ENCODE assay signal across 8 mouse cellular contexts in genomic region chr1:90743445-90743844, GRCm38 (mm10).
DNase-seq lines count a peak whose midpoint lies in the region; ATAC-seq lines count a peak whose summit lies in the region.
"Had no signal": no experiment of that assay in that cellular context is flagged by ENCODE, and none has a peak within 500 bp of the region (broad histone marks: within the 10 kb centered on the region; RNA-seq: fewer than 3 reads in every experiment).

No protein-coding gene starts in this region.

- DNase-seq in neural tube, embryonic 11.5 days (ENCODE audit: low spot score) = no peak
- no peak for DNase-seq in neural tube, embryonic 10.5 days (ENCODE audit: extremely low spot score, low spot score)
- DNase-seq in thymus, adult 18-20 months = no peak
- DNase-seq in layer of hippocampus, postnatal 10 days (ENCODE audit: low spot score in 2 of 2) = no peak
- no peak for DNase-seq in heart, postnatal 10 days

- 64% methylated on average over 1 of the region's 1 CpGs for WGBS in neural tube, embryonic 11.5 days
- 70% methylated on average over 1 of the region's 1 CpGs for WGBS in hindbrain, embryonic 12.5 days
- 94% methylated on average over 1 of the region's 1 CpGs for WGBS in midbrain, embryonic 13.5 days

- no peaks in the 10 kb centered on the region for H3K9me3 ChIP-seq in neural tube, embryonic 11.5 days (ENCODE audit: control insufficient read depth, low read length)
- no peaks in the 10 kb centered on the region for H3K9me3 ChIP-seq in hindbrain, embryonic 12.5 days (replicated peaks)
- H3K9me3 ChIP-seq in midbrain, embryonic 13.5 days = no peaks in the 10 kb centered on the region

- no peak overlapping the region for H3K9ac ChIP-seq in neural tube, embryonic 11.5 days (ENCODE audit: low read length)
- 0 out of 2 replicates have a peak overlapping the region, but pooled peaks have one; percentile 53 for H3K9ac ChIP-seq in hindbrain, embryonic 12.5 days
- no peak overlapping the region for H3K9ac ChIP-seq in midbrain, embryonic 13.5 days (replicated peaks)

- no peak overlapping the region for H3K4me2 ChIP-seq in neural tube, embryonic 11.5 days (ENCODE audit: low read depth)
- peak overlapping the region; percentile 51 for H3K4me2 ChIP-seq in hindbrain, embryonic 12.5 days (replicated peaks)
- H3K4me2 ChIP-seq in midbrain, embryonic 13.5 days (replicated peaks) = peak overlapping the region; percentile 49

- no peaks in the 10 kb centered on the region for H3K36me3 ChIP-seq in neural tube, embryonic 11.5 days (ENCODE audit: control insufficient read depth, insufficient read depth, low read length)
- no peaks in the 10 kb centered on the region for H3K36me3 ChIP-seq in hindbrain, embryonic 12.5 days
- no peaks in the 10 kb centered on the region for H3K36me3 ChIP-seq in midbrain, embryonic 13.5 days

- no peak overlapping the region for H3K4me3 ChIP-seq in neural tube, embryonic 11.5 days (ENCODE audit: low read depth, low read length)
- no peak overlapping the region for H3K4me3 ChIP-seq in hindbrain, embryonic 12.5 days
- H3K4me3 ChIP-seq in midbrain, embryonic 13.5 days (replicated peaks) = peak overlapping the region; percentile 31

- intact Hi-C loops in heart, postnatal 10 days (cut with DNase I) = no loop called here

- peak; percentile 58 for ATAC-seq in neural tube, embryonic 11.5 days (ENCODE audit: insufficient read depth, low FRiP score, low TSS enrichment)
- ATAC-seq in hindbrain, embryonic 12.5 days (ENCODE audit: low FRiP score) = peak; percentile 67
- ATAC-seq in midbrain, embryonic 13.5 days = peak; percentile 69
- ATAC-seq: activated CD4-positive, CD25-positive, alpha-beta regulatory T cell, adult 4 months had no signal

- peak overlapping the region; percentile 82 for H3K27ac ChIP-seq in neural tube, embryonic 11.5 days (ENCODE audit: low read depth, low read length)
- peak overlapping the region; percentile 93 for H3K27ac ChIP-seq in hindbrain, embryonic 12.5 days
- H3K27ac ChIP-seq in midbrain, embryonic 13.5 days = peak overlapping the region; percentile 93

- peaks cover 8% of the 10 kb centered on the region; the same call in 1 of the 2 replicates for H3K4me1 ChIP-seq in neural tube, embryonic 11.5 days (ENCODE audit: control insufficient read depth, insufficient read depth, low read length)
- H3K4me1 ChIP-seq in hindbrain, embryonic 12.5 days = peaks cover 27% of the 10 kb centered on the region
- H3K4me1 ChIP-seq in midbrain, embryonic 13.5 days (replicated peaks) = peaks cover 26% of the 10 kb centered on the region

- H3K27me3 ChIP-seq in neural tube, embryonic 11.5 days (ENCODE audit: control insufficient read depth, insufficient read depth, low read length) = no peaks in the 10 kb centered on the region
- H3K27me3 ChIP-seq in hindbrain, embryonic 12.5 days = no peaks in the 10 kb centered on the region
- H3K27me3 ChIP-seq in midbrain, embryonic 13.5 days = no peaks in the 10 kb centered on the region
